Mouse (Mus musculus) myocyte (in vitro differentiated cells): ENCODE measurements around the gene Rbm46.

Experiments
- CEBPB ChIP-seq: IDR thresholded peaks from 2 replicates; pipeline ENCODE4 v1.6.1; 2011; ENCODE audit warnings: mild to moderate bottlenecking, moderate library complexity; ENCODE audit not compliant: poor library complexity, insufficient read depth, severe bottlenecking
- MYOD1 ChIP-seq, 3 experiments: IDR thresholded peaks; one replicate each; pipeline ENCODE4 v1.6.1; 2011; ENCODE audit warnings: control low read depth in 2 of 3, low read depth in 2 of 3, mild to moderate bottlenecking in 2 of 3, moderate library complexity in 1 of 3; ENCODE audit not compliant: insufficient read length in 2 of 3, control insufficient read depth in 1 of 3
- POLR2AphosphoS2 ChIP-seq: IDR thresholded peaks from one replicate; pipeline ENCODE4 v1.6.1; 2011; ENCODE audit warnings: low read depth, control low read depth; ENCODE audit not compliant: insufficient read length
- REST ChIP-seq: IDR thresholded peaks from one replicate; pipeline ENCODE4 v1.6.1; 2011; ENCODE audit warnings: mild to moderate bottlenecking, control low read depth, moderate library complexity; ENCODE audit not compliant: insufficient read depth, insufficient read length
- TCF3 ChIP-seq: IDR thresholded peaks from one replicate; pipeline ENCODE4 v1.6.1; 2011; ENCODE audit warnings: low read depth, control low read depth; ENCODE audit not compliant: insufficient read length
- USF1 ChIP-seq: IDR thresholded peaks from one replicate; pipeline ENCODE4 v1.6.1; 2011; ENCODE audit warnings: low read depth, mild to moderate bottlenecking, control low read depth, moderate library complexity

DNA sequence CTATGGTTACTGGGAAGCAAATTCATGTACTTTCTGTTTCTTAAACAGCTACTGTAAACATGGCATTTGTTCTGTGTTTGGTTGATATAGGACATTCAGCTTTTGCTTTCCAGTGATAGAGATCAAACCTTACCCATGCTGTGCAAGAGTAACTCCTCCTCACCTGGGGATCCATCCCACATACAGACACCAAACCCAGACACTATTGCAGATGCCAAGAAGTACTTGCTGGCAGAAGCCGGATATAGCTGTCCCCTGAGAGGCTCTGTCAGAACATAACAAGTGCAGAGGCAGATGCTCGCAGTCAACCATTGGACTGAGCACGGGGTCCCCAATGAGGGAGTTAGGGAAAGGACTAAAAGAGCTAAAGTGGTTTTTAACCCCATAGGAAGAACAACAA, 84.6 kb downstream of the Rbm46 start:
- TF ChIP-seq USF1 (no peak), POLR2AphosphoS2 (no peak), CEBPB (no peak), MYOD1 (IDR thresholded peaks at IDR 0.05; ENCODE audit: control insufficient read depth in 1 of 3, insufficient read length in 2 of 3, low read depth in 2 of 3) (no peak), REST (no peak), TCF3 (no peak)
